Mouse (Mus musculus) adrenal gland, adult 8-10 months (tissue): ENCODE measurements around the gene Agbl4. TPM values are rescaled to one million over a fixed set of nuclear protein-coding genes. Genes with fewer than 3 reads are reported as not detected.

Source experiments
- DNase-seq: peaks from one replicate; pipeline ENCODE4 v3.0.0; 2022
- total RNA-seq, 4 experiments: library from RNA; stranded (reverse); gene quantifications; 2 replicates each; pipeline ENCODE4 v1.2.4; 2022

The Agbl4 gene
- total RNA-seq, 4 experiments from 2014 or later = 1.0 to 2.5 (median 2.4) TPM

- no peak for DNase-seq
Observed at GRCm38 (mm10) chr4:111399784-111400183, 1002.3 kb downstream of the Agbl4 start.

- DNase-seq = no peak
Observed at GRCm38 (mm10) chr4:111400676-111401075, 1003.2 kb downstream of the Agbl4 start.

GRCm38 (mm10) chr4:111403243-111403642 is 1005.8 kb downstream of the Agbl4 start:
- DNase-seq = no peak

GRCm38 (mm10) chr4:111410731-111411130 is 1013.3 kb downstream of the Agbl4 start:
- DNase-seq = no peak

- DNase-seq = no peak
Observed at GRCm38 (mm10) chr4:111414399-111414798, 1016.9 kb downstream of the Agbl4 start.

- DNase-seq = peak; percentile 74
Observed at GRCm38 (mm10) chr4:111414818-111415488, 1017.5 kb downstream of the Agbl4 start, which contains the start of gene Bend5. Bend5 (plus strand) TSS chr4:111415006.

- no peak for DNase-seq
Observed at GRCm38 (mm10) chr4:111416126-111416525, 1018.7 kb downstream of the Agbl4 start.

- no peak for DNase-seq
Observed at GRCm38 (mm10) chr4:111416551-111416950, 1019.1 kb downstream of the Agbl4 start.

GRCm38 (mm10) chr4:111417716-111418115 is 1020.3 kb downstream of the Agbl4 start:
- no peak for DNase-seq

GRCm38 (mm10) chr4:111419476-111419875 is 1022.0 kb downstream of the Agbl4 start:
- DNase-seq = no peak

- DNase-seq = no peak
Observed at GRCm38 (mm10) chr4:111420031-111420430, 1022.6 kb downstream of the Agbl4 start.

GRCm38 (mm10) chr4:111420955-111421354 is 1023.5 kb downstream of the Agbl4 start:
- DNase-seq = no peak

- no peak for DNase-seq
Observed at GRCm38 (mm10) chr4:111421785-111422184, 1024.3 kb downstream of the Agbl4 start.

GRCm38 (mm10) chr4:111424371-111424950 is 1027.0 kb downstream of the Agbl4 start:
- DNase-seq = no peak

GRCm38 (mm10) chr4:111425170-111425569 is 1027.7 kb downstream of the Agbl4 start:
- DNase-seq = peak; percentile 32

GRCm38 (mm10) chr4:111431186-111431585 is 1033.7 kb downstream of the Agbl4 start:
- DNase-seq = no peak

GRCm38 (mm10) chr4:111432013-111432412 is 1034.6 kb downstream of the Agbl4 start:
- DNase-seq = no peak

- DNase-seq = no peak
Observed at GRCm38 (mm10) chr4:111432417-111432816, 1035.0 kb downstream of the Agbl4 start.

GRCm38 (mm10) chr4:111441709-111442108 is 1044.2 kb downstream of the Agbl4 start:
- no peak for DNase-seq

- peak; percentile 49 for DNase-seq
Observed at GRCm38 (mm10) chr4:111442435-111443238, 1045.2 kb downstream of the Agbl4 start.

- no peak for DNase-seq
Observed at GRCm38 (mm10) chr4:111443906-111444615, 1046.6 kb downstream of the Agbl4 start.

- no peak for DNase-seq
Observed at GRCm38 (mm10) chr4:111444616-111445160, 1047.2 kb downstream of the Agbl4 start.
